Mouse (Mus musculus): ENCODE results near the gene Pced1b.
A peak's percentile ranks its signal among the peaks of the same experiment; 100 is the strongest.
"Not testable (repeated sequence)": the region's sequence is repeated elsewhere in the genome, so short reads cannot be mapped to it uniquely, and the experiment has no call there.

The Pced1b gene

DNA sequence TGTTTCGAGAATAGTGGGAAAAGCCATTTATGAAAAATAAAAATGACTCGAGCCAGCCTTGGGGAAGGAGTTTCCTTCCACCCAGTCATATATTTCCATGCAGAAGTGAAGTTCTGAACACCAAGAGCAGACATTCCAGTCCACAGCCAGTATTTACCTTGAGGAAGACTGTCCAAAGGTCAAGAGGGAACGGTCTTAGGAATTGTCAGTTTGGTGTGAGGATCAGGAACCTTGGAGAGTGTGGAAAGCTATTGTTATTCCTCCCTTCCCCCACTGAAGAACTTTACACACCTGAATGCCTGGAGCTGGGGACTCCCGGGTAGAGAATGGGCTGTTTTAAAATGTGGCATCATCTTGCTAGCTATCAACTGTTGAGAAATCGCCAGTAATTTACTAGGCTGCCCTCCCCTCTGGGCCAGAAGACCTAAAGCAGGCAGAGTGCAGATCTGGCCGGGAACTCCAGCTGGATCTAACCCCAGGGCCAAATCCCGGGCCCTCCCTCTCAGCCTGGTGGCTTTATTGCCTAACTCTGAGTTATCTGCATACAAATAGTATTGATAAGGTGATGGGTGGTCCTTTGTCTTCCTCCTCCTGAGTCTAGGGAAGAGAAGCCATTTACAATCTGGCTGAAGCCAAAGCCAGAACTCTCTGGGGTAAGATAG, 129.3 kb downstream of the Pced1b start:
- Histone ChIP-seq H3K4me1 (replicated peaks; ENCODE audit: low read depth, low read length) (peaks cover 82% of the 10 kb centered on the region), H3K27me3 (ENCODE audit: insufficient read depth, low read length) (no peaks in the 10 kb centered on the region), H3K9me3 (ENCODE audit: low read length) (no peaks in the 10 kb centered on the region), H3K36me3 (ENCODE audit: insufficient read depth, low read length) (peaks cover 23% of the 10 kb centered on the region), H3K4me3 (replicated peaks; ENCODE audit: low read length) (peak overlapping the region; percentile 89)
- no peak for TF ChIP-seq POU5F1 (IDR thresholded peaks at IDR 0.05; ENCODE audit: borderline replicate concordance, low read length)
- TF ChIP-seq NANOG (IDR thresholded peaks at IDR 0.05; ENCODE audit: borderline replicate concordance, low read length), result peak; percentile 71; the same call in 1 of the 2 replicates

- H3K4me1 ChIP-seq (replicated peaks; ENCODE audit: low read depth, low read length), result peaks cover 82% of the 10 kb centered on the region
- H3K36me3 ChIP-seq (ENCODE audit: insufficient read depth, low read length), result peaks cover 29% of the 10 kb centered on the region
- H3K27me3 ChIP-seq (ENCODE audit: insufficient read depth, low read length), result no peaks in the 10 kb centered on the region
- H3K4me3 ChIP-seq (replicated peaks; ENCODE audit: low read length), result peak overlapping the region; percentile 89
- no peaks in the 10 kb centered on the region for H3K9me3 ChIP-seq (ENCODE audit: low read length)
- no peak for TF ChIP-seq NANOG (IDR thresholded peaks at IDR 0.05; ENCODE audit: borderline replicate concordance, low read length)
- no peak for TF ChIP-seq POU5F1 (IDR thresholded peaks at IDR 0.05; ENCODE audit: borderline replicate concordance, low read length)
- TF ChIP-seq CTCF (conservative IDR thresholded peaks at IDR 0.05; ENCODE audit: low read length), result no peak
Measured at GRCm38 (mm10) chr15:97376792-97377222, 129.9 kb downstream of the Pced1b start.

GRCm38 (mm10) chr15:97378061-97378460, 131.2 kb downstream of the Pced1b start:
- peaks cover 41% of the 10 kb centered on the region for H3K36me3 ChIP-seq (ENCODE audit: insufficient read depth, low read length)
- no peaks in the 10 kb centered on the region for H3K9me3 ChIP-seq (ENCODE audit: low read length)
- peaks cover 84% of the 10 kb centered on the region for H3K4me1 ChIP-seq (replicated peaks; ENCODE audit: low read depth, low read length)
- peak overlapping the region; percentile 89 for H3K4me3 ChIP-seq (replicated peaks; ENCODE audit: low read length)
- TF ChIP-seq POU5F1 (IDR thresholded peaks at IDR 0.05; ENCODE audit: borderline replicate concordance, low read length), result no peak
- no peak for TF ChIP-seq NANOG (IDR thresholded peaks at IDR 0.05; ENCODE audit: borderline replicate concordance, low read length)
- no peak for TF ChIP-seq CTCF (conservative IDR thresholded peaks at IDR 0.05; ENCODE audit: low read length)
- no peaks in the 10 kb centered on the region for H3K27me3 ChIP-seq (ENCODE audit: insufficient read depth, low read length)

- TF ChIP-seq NANOG (IDR thresholded peaks at IDR 0.05; ENCODE audit: borderline replicate concordance, low read length), result no peak
- no peak for TF ChIP-seq POU5F1 (IDR thresholded peaks at IDR 0.05; ENCODE audit: borderline replicate concordance, low read length)
- no peak for TF ChIP-seq CTCF (conservative IDR thresholded peaks at IDR 0.05; ENCODE audit: low read length)
- Histone ChIP-seq H3K36me3 (ENCODE audit: insufficient read depth, low read length) (peaks cover 53% of the 10 kb centered on the region), H3K4me3 (replicated peaks; ENCODE audit: low read length) (peak overlapping the region; percentile 89)
Measured at GRCm38 (mm10) chr15:97379489-97380304, 132.8 kb downstream of the Pced1b start.

DNA sequence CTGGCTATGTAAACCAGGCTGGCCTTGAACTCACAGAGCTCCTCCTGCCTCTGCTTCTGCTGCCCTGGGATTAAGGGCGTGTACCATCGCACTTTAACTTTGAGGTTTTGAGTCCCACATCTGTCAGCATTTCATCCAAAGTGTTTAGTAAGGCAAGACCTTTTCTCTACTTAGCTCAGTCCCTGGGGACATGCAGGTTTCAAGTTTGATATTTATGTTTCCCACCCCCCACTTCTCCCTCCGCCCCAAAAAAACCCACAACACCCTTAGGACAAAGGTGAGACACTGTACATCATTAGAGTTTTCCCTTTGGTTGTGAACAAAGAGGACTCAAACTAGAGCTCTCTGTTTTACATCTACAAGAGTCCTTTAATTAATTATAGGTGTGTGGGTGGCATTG, 135.7 kb downstream of the Pced1b start:
- no peaks in the 10 kb centered on the region for H3K9me3 ChIP-seq (ENCODE audit: low read length)
- no peaks in the 10 kb centered on the region for H3K27me3 ChIP-seq (ENCODE audit: insufficient read depth, low read length)
- peak overlapping the region; percentile 81; the same call in 1 of the 2 replicates for H3K4me3 ChIP-seq (replicated peaks; ENCODE audit: low read length)
- no peak for TF ChIP-seq NANOG (IDR thresholded peaks at IDR 0.05; ENCODE audit: borderline replicate concordance, low read length)
- no peak for TF ChIP-seq CTCF (conservative IDR thresholded peaks at IDR 0.05; ENCODE audit: low read length)
- TF ChIP-seq POU5F1 (IDR thresholded peaks at IDR 0.05; ENCODE audit: borderline replicate concordance, low read length), result no peak
- H3K4me1 ChIP-seq (replicated peaks; ENCODE audit: low read depth, low read length), result peaks cover 92% of the 10 kb centered on the region
- peaks cover 77% of the 10 kb centered on the region for H3K36me3 ChIP-seq (ENCODE audit: insufficient read depth, low read length)

More at GRCm38 (mm10) chr15:97379489-97380304, 132.8 kb downstream of the Pced1b start:
- H3K9me3 ChIP-seq (ENCODE audit: low read length), result no peaks in the 10 kb centered on the region
- peaks cover 81% of the 10 kb centered on the region for H3K4me1 ChIP-seq (replicated peaks; ENCODE audit: low read depth, low read length)
- no peaks in the 10 kb centered on the region for H3K27me3 ChIP-seq (ENCODE audit: insufficient read depth, low read length)

GRCm38 (mm10) chr15:97383523-97384141, 136.7 kb downstream of the Pced1b start:
- no peak for TF ChIP-seq POU5F1 (IDR thresholded peaks at IDR 0.05; ENCODE audit: borderline replicate concordance, low read length)
- no peak for TF ChIP-seq CTCF (conservative IDR thresholded peaks at IDR 0.05; ENCODE audit: low read length)
- TF ChIP-seq NANOG (IDR thresholded peaks at IDR 0.05; ENCODE audit: borderline replicate concordance, low read length), result no peak

DNA sequence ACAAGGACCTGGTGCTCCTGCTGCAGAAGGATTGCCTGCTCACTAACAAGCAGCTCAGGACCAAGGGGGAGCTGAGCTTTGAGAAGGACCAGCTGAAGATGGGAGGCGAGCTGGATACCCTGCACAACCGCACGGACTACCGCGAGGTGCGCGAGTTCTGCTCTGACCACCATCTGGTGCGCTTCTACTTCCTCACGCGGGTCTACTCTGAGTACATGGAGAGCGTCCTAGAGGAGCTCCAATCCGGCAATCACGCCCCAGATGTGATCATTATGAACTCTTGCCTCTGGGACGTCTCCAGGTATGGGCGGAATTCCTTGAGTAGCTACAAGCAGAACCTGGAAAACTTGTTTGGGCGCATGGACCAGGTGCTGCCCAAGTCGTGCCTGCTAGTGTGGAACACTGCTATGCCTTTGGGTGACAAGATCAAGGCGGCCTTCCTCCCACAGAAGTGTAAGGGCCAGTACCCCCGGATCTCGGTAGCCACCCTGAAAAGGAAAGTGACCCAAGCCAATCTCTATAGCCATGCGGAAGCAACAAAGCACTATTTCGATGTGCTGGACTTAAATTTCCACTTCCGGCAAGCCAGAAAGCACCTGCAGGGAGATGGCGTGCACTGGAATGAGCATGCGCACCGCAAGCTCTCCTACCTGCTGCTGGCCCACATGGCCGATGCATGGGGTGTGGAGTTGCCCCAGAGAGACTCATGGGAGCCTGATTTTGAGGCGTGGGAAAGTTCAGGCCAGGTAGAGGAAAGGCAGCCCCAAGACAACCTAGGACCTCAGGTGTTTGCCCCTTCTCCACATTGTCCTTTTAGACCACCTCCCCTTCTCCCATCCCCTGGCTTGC, 137.5 kb downstream of the Pced1b start:
- no peak for TF ChIP-seq POU5F1 (IDR thresholded peaks at IDR 0.05; ENCODE audit: borderline replicate concordance, low read length)
- TF ChIP-seq NANOG (IDR thresholded peaks at IDR 0.05; ENCODE audit: borderline replicate concordance, low read length), result no peak
- no peak for TF ChIP-seq CTCF (conservative IDR thresholded peaks at IDR 0.05; ENCODE audit: low read length)

More at GRCm38 (mm10) chr15:97383523-97384141, 136.7 kb downstream of the Pced1b start:
- peaks cover 85% of the 10 kb centered on the region for H3K36me3 ChIP-seq (ENCODE audit: insufficient read depth, low read length)
- peaks cover 91% of the 10 kb centered on the region for H3K4me1 ChIP-seq (replicated peaks; ENCODE audit: low read depth, low read length)
- H3K9me3 ChIP-seq (ENCODE audit: low read length), result no peaks in the 10 kb centered on the region
- no peaks in the 10 kb centered on the region for H3K27me3 ChIP-seq (ENCODE audit: insufficient read depth, low read length)
- H3K4me3 ChIP-seq (replicated peaks; ENCODE audit: low read length), result peak overlapping the region; percentile 81

DNA sequence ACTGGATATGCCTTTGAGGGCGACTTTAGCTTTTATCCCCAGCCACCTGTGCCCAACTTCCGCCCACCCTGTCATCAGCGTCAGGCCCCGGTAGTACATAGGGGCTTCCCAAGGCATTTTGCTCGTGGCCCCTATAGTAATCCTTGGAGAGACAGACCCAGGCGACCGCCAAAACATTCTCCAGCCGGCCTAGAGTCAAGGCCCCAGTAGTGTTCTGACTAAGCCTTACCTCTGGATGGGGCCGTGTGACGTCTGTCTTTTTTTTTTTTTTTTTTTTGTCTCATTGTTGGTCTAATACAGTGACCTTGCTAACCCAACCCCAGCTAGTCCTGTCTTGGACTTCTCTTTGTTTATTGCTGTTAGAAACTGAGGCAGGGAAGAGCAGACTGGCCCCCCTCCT, 138.3 kb downstream of the Pced1b start:
- Histone ChIP-seq H3K4me1 (replicated peaks; ENCODE audit: low read depth, low read length) (peaks cover 91% of the 10 kb centered on the region), H3K4me3 (replicated peaks; ENCODE audit: low read length) (peak overlapping the region; percentile 81), H3K36me3 (ENCODE audit: insufficient read depth, low read length) (peaks cover 85% of the 10 kb centered on the region)
- H3K27me3 ChIP-seq (ENCODE audit: insufficient read depth, low read length); H3K9me3 ChIP-seq (ENCODE audit: low read length): not testable (repeated sequence)

More for the DNA sequence above, 137.5 kb downstream of the Pced1b start:
- peaks cover 83% of the 10 kb centered on the region for H3K36me3 ChIP-seq (ENCODE audit: insufficient read depth, low read length)
- peaks cover 91% of the 10 kb centered on the region for H3K4me1 ChIP-seq (replicated peaks; ENCODE audit: low read depth, low read length)
- no peaks in the 10 kb centered on the region for H3K27me3 ChIP-seq (ENCODE audit: insufficient read depth, low read length)
- no peaks in the 10 kb centered on the region for H3K9me3 ChIP-seq (ENCODE audit: low read length)
- H3K4me3 ChIP-seq (replicated peaks; ENCODE audit: low read length), result peak overlapping the region; percentile 81
